Mouse (Mus musculus) MEL (cell line): Measurements from ENCODE around the gene Gm5617. TPM values are rescaled to one million over a fixed set of nuclear protein-coding genes. Genes with fewer than 3 reads are reported as not detected.

Experiments used
- DNase-seq: peaks from one replicate; pipeline ENCODE4 v3.0.0; 2011; ENCODE audit warnings: low read depth, low spot score
- H3K27ac ChIP-seq: 2 replicates; pipeline ENCODE4 v1.5.1; 2012; ENCODE audit warnings: low read depth, mild to moderate bottlenecking, control low read depth, low read length, moderate library complexity; ENCODE audit not compliant: control insufficient read depth
- H3K27me3 ChIP-seq, 2 experiments: fragments of 150-350 bp in 1 of 2; sonication (generic) in 1 of 2; 2 replicates each; pipeline ENCODE4 v1.6.1; 2012; ENCODE audit warnings: low read length in 2 of 2, mild to moderate bottlenecking in 2 of 2, improper control_type of control experiment in 1 of 2, moderate library complexity in 1 of 2; ENCODE audit not compliant: insufficient read depth in 2 of 2, control insufficient read depth in 1 of 2
- H3K36me3 ChIP-seq, 2 experiments: 2 replicates each; pipeline ENCODE4 v1.6.1; 2012 to 2014; ENCODE audit warnings: low read length in 2 of 2, improper control_type of control experiment in 1 of 2, inconsistent platforms in 1 of 2, mild to moderate bottlenecking in 1 of 2; ENCODE audit not compliant: insufficient read depth in 2 of 2, control insufficient read depth in 1 of 2
- H3K4me1 ChIP-seq, 2 experiments: fragments of 150-350 bp in 1 of 2; sonication (generic) in 1 of 2; 2 replicates each; pipeline ENCODE4 v1.6.1; 2012; ENCODE audit warnings: low read length in 2 of 2, improper control_type of control experiment in 1 of 2, mild to moderate bottlenecking in 1 of 2; ENCODE audit not compliant: insufficient read depth in 2 of 2, control insufficient read depth in 1 of 2
- H3K4me3 ChIP-seq, 2 experiments: fragments of 150-350 bp in 1 of 2; sonication (generic) in 1 of 2; 2 replicates each; pipeline ENCODE4 v1.5.1; 2012; ENCODE audit warnings: low read depth in 2 of 2, low read length in 2 of 2, mild to moderate bottlenecking in 2 of 2, moderate library complexity in 2 of 2, control low read depth in 1 of 2, improper control_type of control experiment in 1 of 2; ENCODE audit not compliant: control insufficient read depth in 1 of 2, insufficient read depth in 1 of 2
- H3K79me2 ChIP-seq: 2 replicates; pipeline ENCODE4 v1.6.1; 2012; ENCODE audit warnings: mild to moderate bottlenecking, low read length, moderate library complexity; ENCODE audit not compliant: control insufficient read depth, poor library complexity, insufficient read depth
- H3K9ac ChIP-seq: 2 replicates; pipeline ENCODE4 v1.6.1; 2012; ENCODE audit warnings: low read depth, mild to moderate bottlenecking, control low read depth, low read length, moderate library complexity; ENCODE audit not compliant: control insufficient read depth, poor library complexity, severe bottlenecking
- H3K9me3 ChIP-seq: fragments of 150-350 bp; sonication (generic); replicated peaks from 2 replicates; pipeline ENCODE4 v1.6.1; 2012; ENCODE audit warnings: mild to moderate bottlenecking, low read length, improper control_type of control experiment, moderate library complexity; ENCODE audit not compliant: insufficient read depth
- CHD1 ChIP-seq: IDR thresholded peaks from 2 replicates; pipeline ENCODE4 v1.6.1; 2012; ENCODE audit warnings: low read depth, mild to moderate bottlenecking, inconsistent platforms, low read length, improper control_type of control experiment
- CTCF ChIP-seq, 3 experiments: IDR thresholded peaks in 2 of 3; conservative IDR thresholded peaks in 1 of 3; 2 replicates each; pipeline ENCODE4 v1.5.1; 2011 to 2012; ENCODE audit warnings: low read length in 3 of 3, low read depth in 2 of 3, mild to moderate bottlenecking in 2 of 3, improper control_type of control experiment in 1 of 3, inconsistent platforms in 1 of 3, mixed read lengths in 1 of 3, moderate library complexity in 1 of 3; ENCODE audit not compliant: control insufficient read depth in 1 of 3, insufficient read depth in 1 of 3, poor library complexity in 1 of 3, severe bottlenecking in 1 of 3
- E2F4 ChIP-seq: IDR thresholded peaks from 2 replicates; pipeline ENCODE4 v1.6.1; 2011; ENCODE audit warnings: low read depth, low read length, improper control_type of control experiment, borderline replicate concordance
- EP300 ChIP-seq, 2 experiments: IDR thresholded peaks; 2 replicates each; pipeline ENCODE4 v1.6.1; 2011; ENCODE audit warnings: improper control_type of control experiment in 2 of 2, low read length in 2 of 2, low read depth in 1 of 2, mild to moderate bottlenecking in 1 of 2
- ETS1 ChIP-seq: IDR thresholded peaks from 2 replicates; pipeline ENCODE4 v1.6.1; 2012; ENCODE audit warnings: low read depth, mild to moderate bottlenecking, inconsistent platforms, low read length, improper control_type of control experiment, moderate library complexity
- HCFC1 ChIP-seq: IDR thresholded peaks from 2 replicates; pipeline ENCODE4 v1.6.1; 2012; ENCODE audit warnings: low read depth, mild to moderate bottlenecking, inconsistent platforms, low read length, improper control_type of control experiment, moderate library complexity
- JUND ChIP-seq: IDR thresholded peaks from 2 replicates; pipeline ENCODE4 v1.6.1; 2011; ENCODE audit warnings: low read depth, mild to moderate bottlenecking, improper control_type of control experiment, low read length
- KAT2A ChIP-seq: conservative IDR thresholded peaks from 2 replicates; pipeline ENCODE4 v1.6.1; 2012; ENCODE audit warnings: low read depth, low read length, improper control_type of control experiment, inconsistent platforms
- MAX ChIP-seq: IDR thresholded peaks from 2 replicates; pipeline ENCODE4 v1.6.1; 2011; ENCODE audit warnings: low read length, improper control_type of control experiment
- MAZ ChIP-seq: IDR thresholded peaks from 2 replicates; pipeline ENCODE4 v1.6.1; 2012; ENCODE audit warnings: low read depth, mild to moderate bottlenecking, inconsistent platforms, low read length, improper control_type of control experiment
- MEF2A ChIP-seq: IDR thresholded peaks from 2 replicates; pipeline ENCODE4 v1.6.1; 2014; ENCODE audit warnings: low read depth, mild to moderate bottlenecking, inconsistent platforms, low read length, improper control_type of control experiment; ENCODE audit not compliant: poor library complexity, insufficient replicate concordance, severe bottlenecking; ENCODE audit errors: extremely low read depth
- MYB ChIP-seq: IDR thresholded peaks from 2 replicates; pipeline ENCODE4 v1.6.1; 2011; ENCODE audit warnings: mild to moderate bottlenecking, low read depth, low read length, improper control_type of control experiment
- NELFE ChIP-seq: IDR thresholded peaks from 2 replicates; pipeline ENCODE4 v1.6.1; 2011; ENCODE audit warnings: low read depth, low read length, improper control_type of control experiment
- NRF1 ChIP-seq: IDR thresholded peaks from 2 replicates; pipeline ENCODE4 v1.6.1; 2014; ENCODE audit warnings: low read depth, mild to moderate bottlenecking, inconsistent platforms, low read length, improper control_type of control experiment, moderate library complexity; ENCODE audit not compliant: poor library complexity, insufficient read depth, severe bottlenecking
- POLR2AphosphoS5 ChIP-seq: IDR thresholded peaks from 2 replicates; pipeline ENCODE4 v1.6.1; 2012; ENCODE audit warnings: low read depth, borderline replicate concordance, mild to moderate bottlenecking, inconsistent platforms, low read length, moderate library complexity, mixed read lengths
- SIN3A ChIP-seq: IDR thresholded peaks from 2 replicates; pipeline ENCODE4 v1.6.1; 2012; ENCODE audit warnings: low read length, improper control_type of control experiment, inconsistent platforms
- SMC3 ChIP-seq: IDR thresholded peaks from 2 replicates; pipeline ENCODE4 v1.6.1; 2011; ENCODE audit warnings: low read depth, low read length, improper control_type of control experiment
- USF1 ChIP-seq: IDR thresholded peaks from 2 replicates; pipeline ENCODE4 v1.6.1; 2014; ENCODE audit warnings: low read depth, mild to moderate bottlenecking, inconsistent platforms, low read length, improper control_type of control experiment, moderate library complexity
- ZC3H11A ChIP-seq: IDR thresholded peaks from 2 replicates; pipeline ENCODE4 v1.6.1; 2012; ENCODE audit warnings: low read depth, mild to moderate bottlenecking, inconsistent platforms, low read length, improper control_type of control experiment
- ZKSCAN1 ChIP-seq: IDR thresholded peaks from 2 replicates; pipeline ENCODE4 v1.6.1; 2012; ENCODE audit warnings: low read depth, mild to moderate bottlenecking, inconsistent platforms, low read length, improper control_type of control experiment, moderate library complexity
- ZMIZ1 ChIP-seq: IDR thresholded peaks from 2 replicates; pipeline ENCODE4 v1.6.1; 2012; ENCODE audit warnings: low read depth, mild to moderate bottlenecking, inconsistent platforms, low read length, improper control_type of control experiment, moderate library complexity
- polyA plus RNA-seq, 2 experiments: library from polyadenylated mRNA; stranded (reverse) in 1 of 2; unstranded in 1 of 2; fragments of >175 nt in 1 of 2; fragments of >200 nt in 1 of 2; gene quantifications; 2 replicates each; pipeline versions ENCODE4 v1.2.1 to v1.2.4; 2012; ENCODE audit warnings: low replicate concordance in 2 of 2, low read depth in 1 of 2; ENCODE audit not compliant: insufficient read length in 2 of 2, insufficient read depth in 1 of 2, missing spikeins in 1 of 2
- total RNA-seq: library from RNA; depleted of rRNA; stranded (reverse); fragments of 300-350 nt; gene quantifications from 2 replicates; pipeline ENCODE4 v1.2.3, GENCODE M21; 2012

The Gm5617 gene
- total and polyA plus RNA-seq, 3 experiments, result 1.7 to 1.8 TPM; not detected in 1

DNA sequence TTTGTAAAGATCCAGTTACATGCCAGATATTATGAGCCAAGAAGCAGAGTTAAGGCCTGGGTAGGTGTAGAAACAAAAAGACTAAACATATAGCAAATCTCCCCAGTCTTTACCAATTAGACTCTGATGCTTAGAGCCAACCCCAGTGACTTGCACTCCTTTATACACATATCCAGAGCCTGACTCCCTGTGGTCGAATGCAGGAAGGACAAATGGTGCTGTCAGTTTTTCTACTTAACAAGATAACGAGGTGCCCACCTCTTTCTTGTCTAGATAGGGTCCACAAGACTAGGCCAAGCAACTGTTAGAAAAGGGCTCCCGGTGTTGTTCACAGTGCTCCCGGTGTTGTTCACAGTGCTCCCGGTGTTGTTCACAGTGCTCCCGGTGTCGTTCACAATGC, 6.0 kb downstream of the Gm5617 start:
- H3K27me3 ChIP-seq, result peaks cover 2 to 12% of the 10 kb centered on the region in 2 experiments; a peak in 3 of 4 replicates
- no peak for DNase-seq
- no peak overlapping the region for H3K4me3 ChIP-seq
- TF ChIP-seq MEF2A, result no peak
- no peak for TF ChIP-seq JUND
- TF ChIP-seq MAX, result no peak
- no peak for TF ChIP-seq POLR2AphosphoS5
- TF ChIP-seq, all 39 proteins: peak for 0
- H3K79me2 ChIP-seq, result no peaks in the 10 kb centered on the region
- H3K27ac ChIP-seq, result no peak overlapping the region
- H3K9me3 ChIP-seq, result no peaks in the 10 kb centered on the region
- no peak overlapping the region for H3K9ac ChIP-seq
- no peaks in the 10 kb centered on the region for H3K4me1 ChIP-seq
- H3K36me3 ChIP-seq, result no peaks in the 10 kb centered on the region

DNA sequence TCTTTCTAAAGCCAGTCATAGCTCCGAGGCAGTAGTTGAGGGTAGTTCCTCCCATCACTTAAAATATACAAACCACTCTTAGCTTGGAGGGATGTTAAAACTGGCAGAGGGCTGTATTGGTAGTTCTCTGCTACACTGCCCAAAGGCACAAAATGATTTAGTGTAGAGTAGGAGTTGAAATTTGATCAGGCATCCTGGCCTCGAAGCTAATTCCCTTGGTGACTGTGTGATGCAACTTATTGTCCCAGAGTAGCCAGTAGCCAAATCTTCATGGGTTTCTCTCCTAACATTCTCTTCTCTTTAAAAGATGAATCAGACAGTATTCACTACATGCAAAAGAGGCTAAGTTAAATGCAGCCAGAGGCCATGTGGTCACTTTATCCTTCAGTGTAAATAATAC, 7.8 kb downstream of the Gm5617 start:
- Histone ChIP-seq H3K79me2 (no peaks in the 10 kb centered on the region), H3K9ac (no peak overlapping the region), H3K4me1 (no peaks in the 10 kb centered on the region), H3K9me3 (no peaks in the 10 kb centered on the region), H3K4me3 (no peak overlapping the region), H3K27ac (no peak overlapping the region), H3K36me3 (no peaks in the 10 kb centered on the region), H3K27me3 (peaks cover 2 to 12% of the 10 kb centered on the region in 2 experiments; a peak in 3 of 4 replicates)
- TF ChIP-seq ZC3H11A, result no peak
- TF ChIP-seq CHD1, result no peak
- TF ChIP-seq ETS1, result no peak
- TF ChIP-seq SIN3A, result no peak
- no peak for TF ChIP-seq HCFC1
- DNase-seq, result no peak

DNA sequence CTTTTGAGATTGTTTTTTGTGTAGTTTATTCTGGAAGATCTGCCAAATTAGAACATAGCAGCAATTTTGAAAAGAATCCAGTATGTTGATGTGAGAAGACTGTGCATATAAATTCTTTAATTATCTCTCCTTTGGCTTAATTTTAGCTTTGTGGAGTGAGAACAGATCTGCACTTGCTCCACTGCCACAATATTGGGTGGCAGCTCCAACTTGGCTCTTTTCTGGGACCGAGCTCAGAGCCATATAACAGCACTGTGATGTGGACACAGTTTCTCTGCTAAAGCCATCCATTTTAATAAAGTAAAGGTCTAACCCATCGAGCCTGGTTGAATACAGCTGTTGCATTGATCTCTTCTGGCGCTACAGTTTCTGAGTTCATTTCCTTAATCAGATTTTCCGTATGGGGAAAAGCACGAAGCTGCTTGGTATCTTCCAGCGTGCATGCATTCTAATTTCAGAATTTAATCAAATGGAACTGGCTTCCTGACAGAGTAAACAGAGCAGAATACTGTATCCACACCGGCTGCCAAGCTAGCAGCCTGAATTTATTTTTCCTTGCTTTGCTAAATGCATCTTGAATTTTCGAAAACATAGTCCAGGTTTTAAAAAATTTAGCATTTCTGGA, 9.6 kb downstream of the Gm5617 start:
- Histone ChIP-seq H3K27me3 (peaks cover 5 to 12% of the 10 kb centered on the region in 2 experiments; a peak in 3 of 4 replicates), H3K9ac (no peak overlapping the region), H3K9me3 (no peaks in the 10 kb centered on the region), H3K36me3 (no peaks in the 10 kb centered on the region), H3K4me1 (no peaks in the 10 kb centered on the region), H3K4me3 (no peak overlapping the region), H3K79me2 (no peaks in the 10 kb centered on the region), H3K27ac (no peak overlapping the region)
- DNase-seq, result no peak
- TF ChIP-seq MYB (no peak), USF1 (no peak), ZMIZ1 (no peak), KAT2A (no peak), CTCF (IDR thresholded peaks at IDR 0.05 in 2 of 3, conservative IDR thresholded peaks at IDR 0.05 in 1 of 3; ENCODE audit: control insufficient read depth in 1 of 3, insufficient read depth in 1 of 3, low read depth in 2 of 3, low read length in 3 of 3, poor library complexity in 1 of 3, severe bottlenecking in 1 of 3) (no peak), ZC3H11A (no peak), NRF1 (no peak), SMC3 (no peak), MAX (no peak), ZKSCAN1 (no peak), MAZ (no peak), EP300 (IDR thresholded peaks at IDR 0.05; ENCODE audit: low read depth in 1 of 2, low read length in 2 of 2) (no peak), NELFE (no peak), E2F4 (no peak)
